Comparison of ENCODE assay signal across 31 mouse cellular contexts in genomic region chr8:45329206-45329980, GRCm38 (mm10). TPM values are rescaled to one million over a fixed set of nuclear protein-coding genes. Genes with fewer than 3 reads are reported as not detected.
A peak's percentile ranks its signal among the peaks of the same experiment; 100 is the strongest.
DNase-seq lines count a peak whose midpoint lies in the region; ATAC-seq and TF ChIP-seq lines count a peak whose summit lies in the region.
"Had no signal": no experiment of that assay in that cellular context is flagged by ENCODE, and none has a peak within 500 bp of the region (broad histone marks: within the 10 kb centered on the region; RNA-seq: fewer than 3 reads in every experiment).

No protein-coding gene starts in this region.

- ATAC-seq in liver, embryonic 11.5 days (replicated peaks; ENCODE audit: low FRiP score): no peak
- no peak for ATAC-seq in megakaryocyte progenitor cell, adult 5-6 weeks (replicated peaks; ENCODE audit: poor library complexity)
- ATAC-seq in CD4-positive, CD25-positive, alpha-beta regulatory T cell, adult 4 months: no peak
- ATAC-seq: forebrain, embryonic 15.5 days; hindbrain, embryonic 16.5 days; midbrain, embryonic 15.5 days had no signal

- H3K9ac ChIP-seq in liver, adult 2 months (ENCODE audit: low read depth, low read length): no peak overlapping the region
- H3K9ac ChIP-seq in liver, embryonic 11.5 days (ENCODE audit: low read depth, low read length): no peak overlapping the region
- H3K9ac ChIP-seq: forebrain, embryonic 15.5 days; limb, embryonic 13.5 days; liver, embryonic 14.5 days; midbrain, embryonic 15.5 days; neural tube, embryonic 13.5 days; stomach, embryonic 15.5 days had no signal

- peaks cover 11% of the 10 kb centered on the region for H3K36me3 ChIP-seq in liver, adult 2 months (ENCODE audit: control insufficient read depth, insufficient read depth, low read length)
- no peaks in the 10 kb centered on the region for H3K36me3 ChIP-seq in liver, embryonic 11.5 days (ENCODE audit: control insufficient read depth, insufficient read depth, low read length)
- H3K36me3 ChIP-seq: forebrain, embryonic 15.5 days; hindbrain, embryonic 10.5 days; limb, embryonic 13.5 days; midbrain, embryonic 15.5 days; neural tube, embryonic 13.5 days; stomach, embryonic 15.5 days had no signal

- peaks cover 23% of the 10 kb centered on the region for H3K4me1 ChIP-seq in liver, adult 2 months (ENCODE audit: control insufficient read depth, insufficient read depth, low read length)
- H3K4me1 ChIP-seq in liver, embryonic 11.5 days (replicated peaks; ENCODE audit: control insufficient read depth, insufficient read depth, low read length): peaks cover 2% of the 10 kb centered on the region; the same call in 1 of the 2 replicates
- H3K4me1 ChIP-seq: stomach, embryonic 15.5 days had no signal

- TF ChIP-seq CTCF in liver, adult 2 months (IDR thresholded peaks at IDR 0.05; ENCODE audit: low read depth, low read length): no peak

- no peak overlapping the region for H3K4me2 ChIP-seq in liver, embryonic 11.5 days
- H3K4me2 ChIP-seq: forebrain, embryonic 15.5 days; limb, embryonic 13.5 days; midbrain, embryonic 15.5 days; neural tube, embryonic 13.5 days; stomach, embryonic 15.5 days had no signal

- DNase-seq in adrenal gland, postnatal 10 days: peak; percentile 14
- no peak for DNase-seq in adrenal gland, postnatal 14 days
- peak; percentile 99 for DNase-seq in liver, adult 2 months (ENCODE audit: extremely low read depth, low read depth, low spot score)
- no peak for DNase-seq in liver, embryonic 11.5 days (ENCODE audit: low spot score)
- DNase-seq in lung, postnatal 25 days (ENCODE audit: low spot score): peak; percentile 52
- DNase-seq: cerebellum, adult 8-10 months; cerebellum, postnatal 36 days; embryo, embryonic 11 days; gastrocnemius, postnatal 10 days; kidney, adult 11 months; layer of hippocampus, adult 9-11 months; thymus, postnatal 36 days had no signal

- no peaks in the 10 kb centered on the region for H3K9me3 ChIP-seq in liver, embryonic 11.5 days (ENCODE audit: control insufficient read depth, low read length)
- H3K9me3 ChIP-seq: forebrain, embryonic 15.5 days; hindbrain, embryonic 10.5 days; limb, embryonic 13.5 days; midbrain, embryonic 15.5 days; neural tube, embryonic 13.5 days; stomach, embryonic 15.5 days had no signal

- TF ChIP-seq POLR2A in liver, adult 2 months (IDR thresholded peaks at IDR 0.05; ENCODE audit: extremely low read depth, insufficient read depth, low read length): no peak

- no peaks in the 10 kb centered on the region for H3K27me3 ChIP-seq in liver, adult 2 months (ENCODE audit: control insufficient read depth, insufficient read depth, low read length)
- H3K27me3 ChIP-seq in liver, embryonic 11.5 days (replicated peaks; ENCODE audit: control insufficient read depth, insufficient read depth, low read length): no peaks in the 10 kb centered on the region
- H3K27me3 ChIP-seq: forebrain, embryonic 15.5 days; stomach, embryonic 15.5 days had no signal

- WGBS in liver, adult 2 months: 31% methylated on average over 6 of the region's 6 CpGs
- WGBS in liver, embryonic 11.5 days: 87% methylated on average over 6 of the region's 6 CpGs

- no peak overlapping the region for H3K4me3 ChIP-seq in liver, adult 2 months (ENCODE audit: insufficient read depth, low read depth, low read length)
- H3K4me3 ChIP-seq in liver, embryonic 11.5 days (ENCODE audit: low read depth, low read length): no peak overlapping the region
- H3K4me3 ChIP-seq: forebrain, embryonic 15.5 days; hindbrain, embryonic 10.5 days; limb, embryonic 13.5 days; midbrain, embryonic 15.5 days; neural tube, embryonic 13.5 days; stomach, embryonic 15.5 days had no signal

- H3K27ac ChIP-seq in liver, adult 2 months (replicated peaks; ENCODE audit: insufficient read depth, low read depth, low read length): peak overlapping the region; percentile 51
- H3K27ac ChIP-seq in liver, embryonic 11.5 days (ENCODE audit: low read depth, low read length): no peak overlapping the region
- H3K27ac ChIP-seq: forebrain, embryonic 15.5 days; hindbrain, embryonic 10.5 days; limb, embryonic 13.5 days; liver, embryonic 14.5 days; midbrain, embryonic 15.5 days; neural tube, embryonic 13.5 days; stomach, embryonic 15.5 days had no signal

- H3K79me2 ChIP-seq in liver, adult 2 months (ENCODE audit: control insufficient read depth, insufficient read depth, low read length): peaks cover 4% of the 10 kb centered on the region; the same call in 1 of the 2 replicates

RNA-seq across cellular contexts. Expression of gene Cyp4v3, which starts 3.6 kb away (rescaled TPM):
- 10 to 100 TPM; 11.7 to 15.1 TPM for total RNA-seq in adrenal gland, postnatal 10 days (2021)
- total RNA-seq in adrenal gland, postnatal 14 days (2021): 11.3 and 18.6 TPM in 2 replicates
- 170 and 235 TPM in 2 replicates for total RNA-seq in liver, adult 2 months (2014; rRNA removed)
- 60.2 and 66.1 TPM in 2 replicates for polyA plus RNA-seq in liver, adult 2 months (2012; rRNA removed)
- polyA plus RNA-seq in liver, embryonic 11.5 days (2014; fragmentation: Nextera tagmentation; extraction: Ambion mirVana): 1.7 and 1.9 TPM in 2 replicates
- 10.9 and 13.2 TPM in 2 replicates for total RNA-seq in megakaryocyte progenitor cell, adult 5-6 weeks (2015)
- 10.9 and 11.6 TPM in 2 replicates for total RNA-seq in megakaryocyte progenitor cell, adult 5-6 weeks (2017)
- 10 to 100 TPM; 15.4 to 17.4 TPM for polyA plus RNA-seq in CD4-positive, CD25-positive, alpha-beta regulatory T cell, adult 4 months (2017; shearing (Covaris generic))

RNA-seq across cellular contexts. Expression of gene Gm45753, which starts 21.1 kb away (rescaled TPM):
- 10 to 100 TPM in 1 of 2 experiments, 1 to 10 TPM in 1; 5.7 to 10.9 TPM for total RNA-seq in adrenal gland, postnatal 10 days (2021)
- total RNA-seq in adrenal gland, postnatal 14 days (2021): 0.23 and 6.5 TPM in 2 replicates
- 0.37 and 1.3 TPM in 2 replicates for total RNA-seq in liver, adult 2 months (2014; rRNA removed)
- 0.21 and 0.24 TPM in 2 replicates for polyA plus RNA-seq in liver, adult 2 months (2012; rRNA removed)
- 0.78 and 0.89 TPM in 2 replicates for polyA plus RNA-seq in liver, embryonic 11.5 days (2014; fragmentation: Nextera tagmentation; extraction: Ambion mirVana)
- total RNA-seq in megakaryocyte progenitor cell, adult 5-6 weeks (2015): not detected in 2 replicates
- not detected in 2 replicates for total RNA-seq in megakaryocyte progenitor cell, adult 5-6 weeks (2017)
- polyA plus RNA-seq in CD4-positive, CD25-positive, alpha-beta regulatory T cell, adult 4 months (2017; shearing (Covaris generic)): not detected
- total RNA-seq: adrenal gland, adult 18-20 months; gastrocnemius, postnatal 10 days; granulocyte monocyte progenitor cell, adult 5-6 weeks; left cerebral cortex, adult 18-20 months; left cerebral cortex, postnatal 25 days had no signal
- polyA plus RNA-seq: embryonic facial prominence, embryonic 14.5 days; forebrain, embryonic 15.5 days; hindbrain, embryonic 10.5 days; hindbrain, embryonic 16.5 days; kidney, embryonic 16.5 days; large intestine, adult 2 months; limb, embryonic 13.5 days; lung, embryonic 16.5 days; midbrain, embryonic 15.5 days; neural tube, embryonic 13.5 days had no signal

RNA-seq across cellular contexts. Expression of gene Klkb1, which starts 34.7 kb away (rescaled TPM):
- total RNA-seq in adrenal gland, postnatal 10 days (2021): 10 to 100 TPM in 1 of 2 experiments, 1 to 10 TPM in 1; 5.3 to 11.7 TPM
- total RNA-seq in adrenal gland, postnatal 14 days (2021): 0.45 and 9.4 TPM in 2 replicates
- total RNA-seq in liver, adult 2 months (2014; rRNA removed): 205 and 206 TPM in 2 replicates
- polyA plus RNA-seq in liver, adult 2 months (2012; rRNA removed): 62.6 and 67.7 TPM in 2 replicates
- 0.35 and 0.41 TPM in 2 replicates for polyA plus RNA-seq in liver, embryonic 11.5 days (2014; fragmentation: Nextera tagmentation; extraction: Ambion mirVana)
- not detected in 2 replicates for total RNA-seq in megakaryocyte progenitor cell, adult 5-6 weeks (2015)
- total RNA-seq in megakaryocyte progenitor cell, adult 5-6 weeks (2017): not detected in 2 replicates
- polyA plus RNA-seq in CD4-positive, CD25-positive, alpha-beta regulatory T cell, adult 4 months (2017; shearing (Covaris generic)): under 1 TPM in 1 of 2 experiments, not detected in 1; 0.43 TPM
- total RNA-seq: adrenal gland, adult 18-20 months; gastrocnemius, postnatal 10 days; granulocyte monocyte progenitor cell, adult 5-6 weeks; left cerebral cortex, adult 18-20 months; left cerebral cortex, postnatal 25 days had no signal
- polyA plus RNA-seq: forebrain, embryonic 15.5 days; heart, embryonic 16.5 days; hindbrain, embryonic 10.5 days; neural tube, embryonic 13.5 days had no signal

RNA-seq across cellular contexts. Expression of gene Fam149a, which starts 52.7 kb away (rescaled TPM):
- 1 to 10 TPM; 7.9 to 8.7 TPM for total RNA-seq in adrenal gland, postnatal 10 days (2021)
- 6.4 and 7.3 TPM in 2 replicates for total RNA-seq in adrenal gland, postnatal 14 days (2021)
- total RNA-seq in liver, adult 2 months (2014; rRNA removed): 8.3 and 8.7 TPM in 2 replicates
- polyA plus RNA-seq in liver, adult 2 months (2012; rRNA removed): 10.7 and 11.1 TPM in 2 replicates
- polyA plus RNA-seq in liver, embryonic 11.5 days (2014; fragmentation: Nextera tagmentation; extraction: Ambion mirVana): 5.1 and 5.7 TPM in 2 replicates
- 0.17 and 0.32 TPM in 2 replicates for total RNA-seq in megakaryocyte progenitor cell, adult 5-6 weeks (2015)
- 0.04 and 0.07 TPM in 2 replicates for total RNA-seq in megakaryocyte progenitor cell, adult 5-6 weeks (2017)
- polyA plus RNA-seq in CD4-positive, CD25-positive, alpha-beta regulatory T cell, adult 4 months (2017; shearing (Covaris generic)): not detected
- total RNA-seq: granulocyte monocyte progenitor cell, adult 5-6 weeks had no signal

Comparison
In these comparisons a context has a peak if more than half of its experiments do, and no peak if none do; other contexts are left out.
1. DNase-seq: peak in adrenal gland, postnatal 10 days (single experiment), liver, adult 2 months (single experiment) and lung, postnatal 25 days (single experiment); none in adrenal gland, postnatal 14 days (single experiment) and liver, embryonic 11.5 days (single experiment).
2. RNA of gene Klkb1, which starts 34.7 kb away (total RNA-seq): 205 to 206 TPM in liver, adult 2 months; 5.3 to 11.7 TPM in adrenal gland, postnatal 10 days, 0.45 to 9.4 TPM in adrenal gland, postnatal 14 days and not detected in megakaryocyte progenitor cell, adult 5-6 weeks; every median in the first group is over 10 times any median in the second.